Mouse (Mus musculus): ENCODE measurements around the gene Gm128. TPM values are rescaled to one million over a fixed set of nuclear protein-coding genes. Genes with fewer than 3 reads are reported as not detected.
A peak's percentile ranks its signal among the peaks of the same experiment; 100 is the strongest.

Gene Gm128
- polyA plus RNA-seq, 1 experiment from 2014 or later: 0.80 TPM

- Histone ChIP-seq H3K4me2 (replicated peaks) (peak overlapping the region; percentile 72), H3K27me3 (no peaks in the 10 kb centered on the region), H3K4me1 (peaks cover 29% of the 10 kb centered on the region), H3K9me3 (replicated peaks) (no peaks in the 10 kb centered on the region), H3K36me3 (peaks cover 6% of the 10 kb centered on the region), H3K4me3 (replicated peaks) (peak overlapping the region; percentile 79), H3K27ac (replicated peaks) (peak overlapping the region; percentile 98), H3K9ac (peak overlapping the region; percentile 71)
- WGBS: under 1% methylated on average over 50 of the region's 51 CpGs
- peak; percentile 84 for ATAC-seq (ENCODE audit: insufficient number of reproducible peaks, low FRiP score, low TSS enrichment, low read depth)
Observed at GRCm38 (mm10) chr3:95282865-95283588, 41.6 kb upstream of the Gm128 start.

GRCm38 (mm10) chr3:95282381-95282864, 41.0 kb upstream of the Gm128 start:
- no peak for ATAC-seq (ENCODE audit: insufficient number of reproducible peaks, low FRiP score, low TSS enrichment, low read depth)
- Histone ChIP-seq H3K27ac (replicated peaks) (peak overlapping the region; percentile 98), H3K36me3 (peaks cover under 1% of the 10 kb centered on the region; the same call in 1 of the 2 replicates), H3K9ac (peak overlapping the region; percentile 71), H3K4me3 (replicated peaks) (peak overlapping the region; percentile 79), H3K4me1 (peaks cover 29% of the 10 kb centered on the region), H3K4me2 (replicated peaks) (peak overlapping the region; percentile 72), H3K27me3 (no peaks in the 10 kb centered on the region), H3K9me3 (replicated peaks) (no peaks in the 10 kb centered on the region)
- 1% methylated on average over 11 of the region's 11 CpGs for WGBS

- Histone ChIP-seq H3K4me2 (replicated peaks) (peak within 1 kb of the TSS; percentile 72), H3K4me1 (peaks cover 29% of the 10 kb centered on the region), H3K27ac (replicated peaks) (peak within 1 kb of the TSS; percentile 98), H3K27me3 (no peaks in the 10 kb centered on the region), H3K4me3 (replicated peaks) (peak within 1 kb of the TSS; percentile 79), H3K9me3 (replicated peaks) (no peaks in the 10 kb centered on the region), H3K36me3 (no peaks in the 10 kb centered on the region), H3K9ac (peak within 1 kb of the TSS; percentile 75)
- ATAC-seq (ENCODE audit: insufficient number of reproducible peaks, low FRiP score, low TSS enrichment, low read depth): peak; percentile 90
- WGBS: under 1% methylated on average over 53 of the region's 53 CpGs
Observed at GRCm38 (mm10) chr3:95281216-95282126, 40.1 kb upstream of the Gm128 start, which contains the start of the genes Mindy1 and Prune1. Gene Mindy1, plus strand, starts transcription at chr3:95281345. Gene Prune1, minus strand, starts transcription at chr3:95282076.

GRCm38 (mm10) chr3:95280747-95281146, 39.3 kb upstream of the Gm128 start:
- no peak for ATAC-seq (ENCODE audit: insufficient number of reproducible peaks, low FRiP score, low TSS enrichment, low read depth)
- Histone ChIP-seq H3K27ac (replicated peaks) (peak overlapping the region; percentile 98), H3K36me3 (no peaks in the 10 kb centered on the region)

GRCm38 (mm10) chr3:95277149-95277551, 35.8 kb upstream of the Gm128 start:
- WGBS: 92% methylated on average over 1 of the region's 1 CpGs
- Histone ChIP-seq H3K27ac (replicated peaks) (no peak overlapping the region), H3K4me2 (replicated peaks) (no peak overlapping the region), H3K36me3 (no peaks in the 10 kb centered on the region), H3K4me3 (replicated peaks) (no peak overlapping the region), H3K9ac (no peak overlapping the region), H3K9me3 (replicated peaks) (no peaks in the 10 kb centered on the region), H3K27me3 (no peaks in the 10 kb centered on the region), H3K4me1 (peaks cover 9% of the 10 kb centered on the region; the same call in 1 of the 2 replicates)
- ATAC-seq (ENCODE audit: insufficient number of reproducible peaks, low FRiP score, low TSS enrichment, low read depth): no peak

More at GRCm38 (mm10) chr3:95280747-95281146, 39.3 kb upstream of the Gm128 start:
- peak overlapping the region; percentile 79 for H3K4me3 ChIP-seq (replicated peaks)
- 0 out of 2 replicates have a peak overlapping the region, but pooled peaks have one; percentile 75 for H3K9ac ChIP-seq
- no peaks in the 10 kb centered on the region for H3K9me3 ChIP-seq (replicated peaks)
- peak overlapping the region; percentile 72 for H3K4me2 ChIP-seq (replicated peaks)
- WGBS: 3% methylated on average over 8 of the region's 8 CpGs
- no peaks in the 10 kb centered on the region for H3K27me3 ChIP-seq
- peaks cover 29% of the 10 kb centered on the region for H3K4me1 ChIP-seq

GRCm38 (mm10) chr3:95276428-95276934, 35.1 kb upstream of the Gm128 start:
- 71% methylated on average over 5 of the region's 5 CpGs for WGBS
- H3K9ac ChIP-seq: no peak overlapping the region
- no peak overlapping the region for H3K4me2 ChIP-seq (replicated peaks)
- H3K27ac ChIP-seq (replicated peaks): no peak overlapping the region
- H3K36me3 ChIP-seq: no peaks in the 10 kb centered on the region
- no peaks in the 10 kb centered on the region for H3K9me3 ChIP-seq (replicated peaks)
- H3K4me1 ChIP-seq: peaks cover 9% of the 10 kb centered on the region; the same call in 1 of the 2 replicates
- no peaks in the 10 kb centered on the region for H3K27me3 ChIP-seq
- no peak for ATAC-seq (ENCODE audit: insufficient number of reproducible peaks, low FRiP score, low TSS enrichment, low read depth)
- H3K4me3 ChIP-seq (replicated peaks): no peak overlapping the region

- ATAC-seq (ENCODE audit: insufficient number of reproducible peaks, low FRiP score, low TSS enrichment, low read depth): no peak
- Histone ChIP-seq H3K9me3 (replicated peaks) (no peaks in the 10 kb centered on the region), H3K9ac (no peak overlapping the region), H3K4me1 (0 out of 2 replicates have a peak, but pooled peaks cover 4% of the 10 kb centered on the region), H3K27me3 (no peaks in the 10 kb centered on the region), H3K27ac (replicated peaks) (no peak overlapping the region), H3K36me3 (no peaks in the 10 kb centered on the region), H3K4me3 (replicated peaks) (no peak overlapping the region), H3K4me2 (replicated peaks) (no peak overlapping the region)
- WGBS: 65% methylated on average over 6 of the region's 6 CpGs
Observed at GRCm38 (mm10) chr3:95275161-95275560, 33.8 kb upstream of the Gm128 start.

- 89% methylated on average over 4 of the region's 4 CpGs for WGBS
- ATAC-seq (ENCODE audit: insufficient number of reproducible peaks, low FRiP score, low TSS enrichment, low read depth): no peak
- H3K4me2 ChIP-seq (replicated peaks): no peak overlapping the region
- H3K27me3 ChIP-seq: no peaks in the 10 kb centered on the region
- H3K9ac ChIP-seq: no peak overlapping the region
- H3K4me1 ChIP-seq: no peaks in the 10 kb centered on the region
- no peak overlapping the region for H3K27ac ChIP-seq (replicated peaks)
- H3K4me3 ChIP-seq (replicated peaks): no peak overlapping the region
- no peaks in the 10 kb centered on the region for H3K9me3 ChIP-seq (replicated peaks)
- H3K36me3 ChIP-seq: 0 out of 2 replicates have a peak, but pooled peaks cover 5% of the 10 kb centered on the region
Observed at GRCm38 (mm10) chr3:95274453-95274852, 33.1 kb upstream of the Gm128 start.

- H3K4me3 ChIP-seq (replicated peaks): no peak overlapping the region
- H3K9ac ChIP-seq: no peak overlapping the region
- no peak for ATAC-seq (ENCODE audit: insufficient number of reproducible peaks, low FRiP score, low TSS enrichment, low read depth)
- peaks cover 9% of the 10 kb centered on the region; the same call in 1 of the 2 replicates for H3K36me3 ChIP-seq
- H3K9me3 ChIP-seq (replicated peaks): no peaks in the 10 kb centered on the region
- H3K4me2 ChIP-seq (replicated peaks): no peak overlapping the region
- no peak overlapping the region for H3K27ac ChIP-seq (replicated peaks)
- no peaks in the 10 kb centered on the region for H3K4me1 ChIP-seq
- H3K27me3 ChIP-seq: no peaks in the 10 kb centered on the region
- WGBS: 95% methylated on average over 5 of the region's 5 CpGs
Observed at GRCm38 (mm10) chr3:95273471-95273870, 32.1 kb upstream of the Gm128 start.

- 80% methylated on average over 12 of the region's 12 CpGs for WGBS
Observed at GRCm38 (mm10) chr3:95270766-95271364, 29.5 kb upstream of the Gm128 start.

More at GRCm38 (mm10) chr3:95270766-95271364, 29.5 kb upstream of the Gm128 start:
- Histone ChIP-seq H3K4me3 (replicated peaks) (no peak overlapping the region), H3K4me1 (no peaks in the 10 kb centered on the region), H3K36me3 (peaks cover 34% of the 10 kb centered on the region), H3K4me2 (replicated peaks) (no peak overlapping the region), H3K27ac (replicated peaks) (no peak overlapping the region), H3K27me3 (no peaks in the 10 kb centered on the region), H3K9ac (no peak overlapping the region), H3K9me3 (replicated peaks) (no peaks in the 10 kb centered on the region)
- no peak for ATAC-seq (ENCODE audit: insufficient number of reproducible peaks, low FRiP score, low TSS enrichment, low read depth)

Data from embryonic facial prominence, embryonic 15.5 days (tissue).